Mouse (Mus musculus) CH12.LX (cell line): ENCODE data around the gene Pde8b. TPM values are rescaled to one million over a fixed set of nuclear protein-coding genes. Genes with fewer than 3 reads are reported as not detected.

ENCODE experiments used
- DNase-seq: peaks from one replicate; pipeline ENCODE4 v3.0.0-alpha.2; 2013; ENCODE audit errors: extremely low read depth
- H3K27ac ChIP-seq: 2 replicates; pipeline ENCODE4 v1.5.1; 2012; ENCODE audit warnings: low read depth, mild to moderate bottlenecking, control low read depth, moderate library complexity; ENCODE audit not compliant: insufficient read depth
- H3K27me3 ChIP-seq: replicated peaks from 2 replicates; pipeline ENCODE3; 2012; ENCODE audit warnings: inconsistent platforms
- H3K36me3 ChIP-seq, 2 experiments: replicated peaks in 1 of 2; 2 replicates each; pipeline versions ENCODE3 to v1.6.1; 2012; ENCODE audit warnings: inconsistent platforms in 1 of 2, low read length in 1 of 2, mild to moderate bottlenecking in 1 of 2, mixed read lengths in 1 of 2, moderate library complexity in 1 of 2; ENCODE audit not compliant: control insufficient read depth in 1 of 2, insufficient read depth in 1 of 2
- H3K4me1 ChIP-seq, 2 experiments: 2 replicates each; pipeline ENCODE4 v1.6.1; 2012; ENCODE audit warnings: inconsistent platforms in 1 of 2, moderate library complexity in 1 of 2; ENCODE audit not compliant: insufficient read depth in 2 of 2, control insufficient read depth in 1 of 2
- H3K4me2 ChIP-seq: 2 replicates; pipeline ENCODE4 v1.6.1; 2012; ENCODE audit warnings: low read depth, mild to moderate bottlenecking, control low read depth; ENCODE audit not compliant: poor library complexity, insufficient read depth, severe bottlenecking
- H3K4me3 ChIP-seq, 3 experiments: fragments of 150-350 bp in 1 of 3; sonication (generic) in 1 of 3; replicated peaks in 1 of 3; 2 replicates each; pipeline versions ENCODE3 to v1.5.1; 2011 to 2012; ENCODE audit warnings: low read depth in 2 of 3, low read length in 2 of 3, mild to moderate bottlenecking in 2 of 3, moderate library complexity in 2 of 3, control low read depth in 1 of 3, improper control_type of control experiment in 1 of 3, inconsistent platforms in 1 of 3, mixed read lengths in 1 of 3; ENCODE audit not compliant: poor library complexity in 1 of 3
- H3K79me2 ChIP-seq: replicated peaks from 2 replicates; pipeline ENCODE4 v1.6.1; 2012; ENCODE audit warnings: mild to moderate bottlenecking, moderate library complexity; ENCODE audit not compliant: control insufficient read depth, poor library complexity, insufficient read depth, severe bottlenecking; ENCODE audit errors: extremely low read depth
- H3K9ac ChIP-seq: 2 replicates; pipeline ENCODE4 v1.6.1; 2012; ENCODE audit warnings: low read depth, mild to moderate bottlenecking, control low read depth, moderate library complexity; ENCODE audit not compliant: insufficient read depth
- H3K9me3 ChIP-seq: replicated peaks from 2 replicates; pipeline ENCODE3; 2012; ENCODE audit warnings: low read length, inconsistent platforms, mixed read lengths
- ELF1 ChIP-seq: IDR thresholded peaks from 2 replicates; pipeline ENCODE4 v1.6.1; 2014; ENCODE audit warnings: low read depth, mild to moderate bottlenecking, inconsistent platforms, low read length, improper control_type of control experiment
- ETS1 ChIP-seq: conservative IDR thresholded peaks from 2 replicates; pipeline ENCODE4 v1.6.1; 2012; ENCODE audit warnings: low read depth, mild to moderate bottlenecking, inconsistent platforms, low read length, improper control_type of control experiment, moderate library complexity
- HCFC1 ChIP-seq: IDR thresholded peaks from 2 replicates; pipeline ENCODE4 v1.6.1; 2012; ENCODE audit warnings: low read depth, mild to moderate bottlenecking, inconsistent platforms, low read length, improper control_type of control experiment
- IRF4 ChIP-seq: IDR thresholded peaks from 2 replicates; pipeline ENCODE4 v1.6.1; 2014; ENCODE audit warnings: low read depth, mild to moderate bottlenecking, inconsistent platforms, low read length, improper control_type of control experiment
- JUN ChIP-seq: IDR thresholded peaks from 2 replicates; pipeline ENCODE4 v1.6.1; 2011; ENCODE audit warnings: low read depth, mild to moderate bottlenecking, low read length, improper control_type of control experiment, moderate library complexity; ENCODE audit not compliant: insufficient read depth
- KAT2A ChIP-seq: IDR thresholded peaks from 2 replicates; pipeline ENCODE4 v1.6.1; 2012; ENCODE audit warnings: low read length, improper control_type of control experiment, inconsistent platforms; ENCODE audit not compliant: insufficient replicate concordance
- MAZ ChIP-seq: IDR thresholded peaks from 2 replicates; pipeline ENCODE4 v1.6.1; 2012; ENCODE audit warnings: low read depth, mild to moderate bottlenecking, inconsistent platforms, low read length, improper control_type of control experiment, moderate library complexity
- MYC ChIP-seq: IDR thresholded peaks from 2 replicates; pipeline ENCODE4 v1.6.1; 2011; ENCODE audit warnings: low read depth, mild to moderate bottlenecking, improper control_type of control experiment, low read length
- SIN3A ChIP-seq: IDR thresholded peaks from 2 replicates; pipeline ENCODE4 v1.6.1; 2012; ENCODE audit warnings: low read length, improper control_type of control experiment, inconsistent platforms
- SMC3 ChIP-seq: IDR thresholded peaks from 2 replicates; pipeline ENCODE4 v1.6.1; 2011; ENCODE audit warnings: low read depth, low read length, improper control_type of control experiment
- TCF12 ChIP-seq: IDR thresholded peaks from 2 replicates; pipeline ENCODE4 v1.6.1; 2014; ENCODE audit warnings: low read depth, mild to moderate bottlenecking, inconsistent platforms, low read length, improper control_type of control experiment
- UBTF ChIP-seq: IDR thresholded peaks from 2 replicates; pipeline ENCODE4 v1.6.1; 2012; ENCODE audit warnings: low read depth, mild to moderate bottlenecking, inconsistent platforms, low read length, improper control_type of control experiment, moderate library complexity
- USF1 ChIP-seq: IDR thresholded peaks from 2 replicates; pipeline ENCODE4 v1.6.1; 2014; ENCODE audit warnings: low read depth, mild to moderate bottlenecking, inconsistent platforms, low read length, improper control_type of control experiment
- USF2 ChIP-seq: conservative IDR thresholded peaks from 2 replicates; pipeline ENCODE4 v1.6.1; 2011; ENCODE audit warnings: low read depth, low read length, improper control_type of control experiment
- ZC3H11A ChIP-seq: IDR thresholded peaks from 2 replicates; pipeline ENCODE4 v1.6.1; 2012; ENCODE audit warnings: low read depth, mild to moderate bottlenecking, inconsistent platforms, low read length, improper control_type of control experiment
- ZKSCAN1 ChIP-seq: IDR thresholded peaks from 2 replicates; pipeline ENCODE4 v1.6.1; 2012; ENCODE audit warnings: low read depth, inconsistent platforms, low read length, improper control_type of control experiment, borderline replicate concordance
- ZMIZ1 ChIP-seq: IDR thresholded peaks from 2 replicates; pipeline ENCODE4 v1.6.1; 2012; ENCODE audit warnings: low read depth, mild to moderate bottlenecking, inconsistent platforms, low read length, improper control_type of control experiment
- ZNF384 ChIP-seq: IDR thresholded peaks from 2 replicates; pipeline ENCODE4 v1.6.1; 2012; ENCODE audit warnings: low read depth, low read length, improper control_type of control experiment, inconsistent platforms
- dilution Hi-C: fragments of 300-500 bp; cut with MboI; formaldehyde crosslinking; loops from 2 replicates; pipeline ENCODE4 v1.14.3; 2020; ENCODE audit warnings: low sequenced_read_pairs; ENCODE audit not compliant: extremely low pct_unique_long_range_greater_than_20kb, extremely low pct_ligation_motif_present
- in situ Hi-C: fragments of 300-500 bp; cut with MboI; formaldehyde crosslinking; loops from 3 replicates; pipeline ENCODE4 v1.14.3; 2019; ENCODE audit warnings: low sequenced_read_pairs, low pct_ligation_motif_present, low pct_unique_long_range_greater_than_20kb, mixed read lengths
- polyA plus RNA-seq: library from polyadenylated mRNA; unstranded; fragments of >175 nt; gene quantifications from 2 replicates; pipeline ENCODE4 v1.2.1, GENCODE M21; 2012; ENCODE audit warnings: low read depth; ENCODE audit not compliant: insufficient read length
- total RNA-seq, 2 experiments: library from RNA; depleted of rRNA; stranded (reverse); fragments of 300-350 nt in 1 of 2; fragments of >200 nt in 1 of 2; gene quantifications; 2 replicates each; pipeline ENCODE4 v1.2.3; 2012 to 2014

The Pde8b gene
- total and polyA plus RNA-seq, 3 experiments: 0.25 to 2.0 (median 0.93) TPM

- Histone ChIP-seq H3K4me2 (no peak overlapping the region), H3K27ac (no peak overlapping the region), H3K36me3 (peaks cover 0 to 19% of the 10 kb centered on the region in 2 experiments), H3K27me3 (no peaks in the 10 kb centered on the region), H3K4me3 (no peak overlapping the region), H3K9ac (no peak overlapping the region), H3K79me2 (no peaks in the 10 kb centered on the region), H3K4me1 (peaks cover 10 to 23% of the 10 kb centered on the region in 2 experiments), H3K9me3 (peaks cover 11% of the 10 kb centered on the region)
- dilution Hi-C loops (no loop called here), in situ Hi-C loops (no loop called here)
- TF ChIP-seq USF2 (no peak), UBTF (no peak)
- DNase-seq: peak; percentile 28
Observed at GRCm38 (mm10) chr13:95032973-95033372, 217.2 kb downstream of the Pde8b start.

- Histone ChIP-seq H3K27ac (no peak overlapping the region), H3K4me1 (peaks cover 10 to 23% of the 10 kb centered on the region in 2 experiments), H3K4me3 (no peak overlapping the region), H3K27me3 (no peaks in the 10 kb centered on the region), H3K4me2 (no peak overlapping the region), H3K36me3 (peaks cover 0 to 25% of the 10 kb centered on the region in 2 experiments), H3K9ac (no peak overlapping the region), H3K9me3 (peaks cover 13% of the 10 kb centered on the region), H3K79me2 (no peaks in the 10 kb centered on the region)
- TF ChIP-seq UBTF: no peak
- TF ChIP-seq ZMIZ1: no peak
- TF ChIP-seq JUN: no peak
- no peak for TF ChIP-seq MAZ
- TF ChIP-seq USF1: no peak
- no peak for TF ChIP-seq MYC
- TF ChIP-seq ZNF384: no peak
- no peak for TF ChIP-seq ZC3H11A
- no peak for TF ChIP-seq TCF12
- TF ChIP-seq SIN3A: no peak
- no peak for TF ChIP-seq KAT2A
- no peak for TF ChIP-seq SMC3
- TF ChIP-seq ETS1: no peak
- TF ChIP-seq IRF4: no peak
- no peak for TF ChIP-seq ZKSCAN1
- no peak for TF ChIP-seq HCFC1
- TF ChIP-seq ELF1: no peak
- in situ Hi-C loops: no loop called here
- no peak for DNase-seq
- dilution Hi-C loops: no loop called here
Observed at GRCm38 (mm10) chr13:95032127-95032831, 217.9 kb downstream of the Pde8b start.
